Mouse (Mus musculus): ENCODE measurements around the gene Tnfsf12.
A peak's percentile ranks its signal among the peaks of the same experiment; 100 is the strongest.
"Not testable (repeated sequence)": the region's sequence is repeated elsewhere in the genome, so short reads cannot be mapped to it uniquely, and the experiment has no call there.

The Tnfsf12 gene

DNA sequence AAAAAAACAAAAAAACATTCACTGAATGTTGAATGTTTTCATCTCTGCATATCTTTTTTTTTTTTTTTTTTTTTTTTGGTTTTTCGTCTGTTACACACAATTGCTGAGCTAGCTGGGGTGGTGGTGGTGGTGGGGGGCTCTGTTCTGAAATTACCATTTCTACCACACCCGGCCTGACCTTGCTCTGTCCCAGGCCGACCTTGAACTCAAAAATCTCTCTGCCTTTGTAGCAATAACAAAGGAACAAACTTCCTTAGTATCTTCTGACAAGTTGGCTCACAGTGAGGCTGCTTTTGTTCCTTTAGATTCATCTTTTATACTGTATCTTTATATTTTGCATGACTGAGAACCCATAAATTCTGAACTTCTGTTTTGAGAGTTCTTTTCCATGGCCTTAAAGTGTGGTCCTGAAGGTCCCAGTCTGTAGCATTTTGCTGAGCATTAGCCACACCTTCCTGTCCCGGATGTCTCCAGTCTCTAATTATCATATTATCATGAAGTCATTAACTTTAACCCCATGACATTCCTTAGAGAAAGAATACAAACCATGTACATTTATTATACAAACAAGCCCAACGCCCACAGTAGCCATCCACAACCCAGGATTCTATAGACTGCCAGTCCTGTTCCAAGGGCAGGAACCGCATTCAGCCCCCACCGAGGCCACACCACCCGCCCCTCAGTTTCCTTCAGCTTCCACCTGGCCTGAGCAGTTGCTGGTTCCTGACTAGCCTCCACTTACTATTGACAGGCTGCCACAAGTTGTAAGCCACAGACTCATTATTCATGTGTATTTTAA lies 8.4 kb upstream of the Tnfsf12 start:
- peak in 1 of 2 experiments; percentile 15 for DNase-seq

DNA sequence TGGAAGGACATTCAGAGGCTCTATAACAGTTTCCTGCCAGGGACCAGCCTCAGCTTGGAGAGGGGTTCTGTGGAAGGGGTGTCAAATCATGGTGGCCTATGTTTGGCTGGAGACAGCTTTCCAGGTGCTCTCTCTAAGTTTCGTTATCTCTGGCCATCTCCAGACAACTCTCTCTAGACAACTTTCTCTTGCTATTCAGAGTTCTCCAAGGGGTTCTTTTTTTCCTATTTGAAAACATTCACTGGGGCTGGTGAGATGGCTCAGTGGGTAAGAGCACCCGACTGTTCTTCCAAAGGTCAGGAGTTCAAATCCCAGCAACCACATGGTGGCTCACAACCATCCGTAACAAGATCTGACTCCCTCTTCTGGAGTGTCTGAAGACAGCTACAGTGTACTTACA lies 7.7 kb upstream of the Tnfsf12 start:
- DNase-seq, result not testable (repeated sequence)

DNA sequence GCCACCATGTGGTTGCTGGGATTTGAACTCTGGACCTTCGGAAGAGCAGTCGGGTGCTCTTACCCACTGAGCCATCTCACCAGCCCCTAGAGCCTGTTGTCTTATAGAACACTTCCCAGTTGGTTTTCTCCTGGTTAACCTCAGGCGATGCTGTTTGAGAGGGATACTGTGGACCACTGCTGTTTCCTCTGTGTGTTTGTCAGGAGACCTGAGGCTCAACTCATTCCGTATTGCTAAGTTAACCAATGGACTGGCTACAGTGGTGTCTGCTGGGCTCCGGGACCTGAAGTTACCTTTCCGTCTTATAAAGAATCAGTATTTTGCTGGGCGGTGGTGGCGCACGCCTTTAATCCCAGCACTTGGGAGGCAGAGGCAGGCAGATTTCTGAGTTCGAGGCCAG lies 7.2 kb upstream of the Tnfsf12 start:
- DNase-seq, result not testable (repeated sequence)

DNA sequence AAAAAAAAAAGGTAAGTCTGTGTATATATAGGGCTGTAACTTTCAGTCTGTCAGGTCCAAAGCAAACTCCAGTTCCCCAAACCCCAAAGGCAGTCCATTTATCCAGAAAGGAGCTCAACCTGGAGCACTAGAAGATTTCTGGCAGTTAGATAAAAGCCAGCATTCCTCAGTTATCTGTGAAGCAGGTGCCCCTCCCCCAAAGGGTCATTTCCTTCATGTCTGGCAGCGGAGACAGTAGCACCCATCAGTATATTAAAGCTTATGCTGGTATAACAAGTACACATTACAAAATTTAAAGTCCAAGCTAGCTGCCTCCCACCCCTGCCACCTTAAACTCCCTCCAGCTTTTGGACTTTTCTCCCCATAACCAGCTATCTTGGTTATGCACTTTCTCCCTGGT lies 3.9 kb upstream of the Tnfsf12 start:
- no peak for DNase-seq

DNA sequence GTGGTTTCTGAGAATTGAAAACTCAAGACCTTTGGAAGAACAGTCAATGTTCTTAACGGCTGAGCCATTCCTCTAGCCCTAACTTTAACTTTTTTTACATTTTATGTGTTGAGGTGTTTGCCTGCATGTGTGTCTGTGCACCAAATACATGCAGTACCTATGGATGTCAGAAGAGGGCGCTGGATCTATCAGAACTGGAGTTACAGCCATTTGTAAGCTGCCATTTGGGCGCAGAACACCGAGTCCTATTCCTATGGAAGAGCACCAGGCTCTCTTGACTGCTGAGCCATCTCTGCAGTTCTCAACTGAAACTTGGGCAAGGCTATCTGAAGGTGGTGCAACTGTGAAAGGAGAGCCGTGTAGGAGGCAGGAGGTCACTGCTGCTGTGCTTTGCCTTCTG lies 2.9 kb upstream of the Tnfsf12 start:
- no peak for DNase-seq

DNA sequence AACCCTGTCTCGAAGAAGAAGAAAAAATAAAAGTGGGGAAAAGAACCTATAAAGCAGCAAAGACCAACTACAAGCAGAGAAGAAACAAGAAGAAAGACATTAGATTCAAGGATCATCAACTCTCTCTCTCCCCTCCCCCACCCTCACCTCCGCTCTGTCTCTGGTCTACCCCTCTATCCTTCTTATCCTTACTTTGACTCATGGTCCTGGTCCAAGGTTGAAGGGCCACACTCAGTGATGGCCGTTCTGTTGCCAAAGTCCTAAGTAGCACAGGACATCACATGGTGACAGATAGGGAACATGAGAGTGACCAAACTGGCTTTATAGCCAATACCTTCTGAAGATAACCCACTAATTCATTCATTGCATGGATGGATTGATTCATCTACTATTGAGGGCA lies 1.7 kb upstream of the Tnfsf12 start:
- DNase-seq, result no peak

DNA sequence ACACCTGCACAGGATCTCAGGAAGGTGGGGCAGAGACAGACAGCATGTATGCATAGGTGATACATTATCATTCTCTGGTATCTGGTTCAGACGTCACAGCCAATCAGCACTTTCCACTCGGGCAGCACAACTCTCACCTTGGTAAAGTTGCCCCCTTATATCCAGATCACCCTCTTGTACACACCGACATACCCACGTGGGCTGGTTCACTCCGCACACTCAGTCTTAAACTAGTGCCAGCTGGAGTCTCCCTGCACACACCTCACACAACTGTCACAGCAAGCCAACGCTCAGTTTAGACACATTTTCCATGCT lies 646 bp downstream of the Tnfsf12 start:
- DNase-seq, result no peak

DNA sequence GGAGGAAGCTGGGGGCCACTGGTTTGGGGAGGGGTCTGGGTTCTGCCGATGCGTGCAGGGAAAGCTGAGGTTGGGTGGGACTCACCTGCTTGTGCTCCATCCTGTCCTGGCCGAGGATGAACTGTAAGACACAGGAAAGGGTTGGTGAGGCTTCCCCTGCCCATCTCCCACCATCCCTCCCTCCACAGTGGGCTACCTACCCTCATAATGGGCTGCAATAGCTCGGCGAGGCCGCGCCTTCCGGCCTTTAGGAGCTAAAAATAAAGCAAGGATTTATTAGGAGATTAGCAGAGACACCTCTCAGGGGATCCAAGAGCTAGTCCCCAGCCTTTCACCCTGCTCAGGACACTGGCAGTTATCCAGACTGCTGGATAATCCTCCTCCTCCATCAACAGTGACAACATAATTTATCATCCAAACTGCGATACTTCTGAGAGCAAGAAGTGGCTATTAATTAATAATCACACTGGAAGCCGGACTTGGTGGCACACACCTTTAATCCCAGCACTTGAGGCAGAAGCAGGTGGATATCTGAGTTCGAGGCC lies 2.2 kb downstream of the Tnfsf12 start:
- no peak for DNase-seq

DNA sequence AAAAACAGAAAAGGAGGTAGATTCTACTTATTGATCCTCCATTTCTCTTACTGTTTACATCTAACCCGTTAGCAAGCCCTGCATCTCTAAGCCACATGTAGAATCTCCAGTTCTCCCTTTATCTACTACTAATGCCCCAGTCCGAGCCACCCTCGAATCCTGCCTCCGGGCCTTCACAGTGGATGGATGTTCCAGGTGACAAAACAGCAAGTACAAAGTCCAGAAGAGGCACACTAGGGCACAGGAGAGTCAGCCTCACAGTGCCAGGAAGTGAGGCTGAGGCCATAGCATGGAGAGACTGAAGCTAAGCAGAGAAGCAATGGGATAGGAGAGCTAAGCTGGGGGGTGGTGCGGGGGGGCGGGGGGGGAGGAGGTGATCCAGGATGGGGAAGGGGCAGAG lies 2.8 kb downstream of the Tnfsf12 start:
- no peak for DNase-seq

DNA sequence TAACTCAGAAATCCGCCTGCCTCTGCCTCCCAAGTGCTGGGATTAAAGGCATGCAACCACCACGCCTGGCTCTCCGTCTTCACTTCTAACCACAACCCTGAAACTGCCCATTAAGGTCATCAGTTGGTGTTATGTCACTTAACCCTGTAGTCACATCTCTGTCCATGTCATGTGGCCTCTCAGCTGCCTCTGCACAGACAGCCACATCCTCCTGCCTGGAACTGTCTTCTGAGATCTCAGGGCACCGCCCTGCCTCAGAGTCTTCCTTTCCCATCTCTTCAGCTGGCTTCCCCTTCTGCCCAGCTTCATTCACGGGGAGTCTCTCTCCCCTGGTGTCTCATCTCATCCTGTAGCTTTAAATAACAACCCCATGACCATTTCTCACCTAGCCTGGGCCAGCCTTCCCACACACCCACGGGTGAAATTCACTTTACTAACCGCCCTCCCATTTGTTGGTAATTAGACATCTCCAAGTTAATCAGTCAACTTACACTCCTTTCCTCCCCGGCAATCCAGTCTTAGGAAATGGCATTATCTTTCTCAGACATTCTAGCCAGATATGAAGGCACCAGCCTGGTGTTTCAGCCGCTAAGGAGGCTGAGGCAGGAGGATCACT lies 3.3 kb downstream of the Tnfsf12 start:
- no peak for DNase-seq

DNA sequence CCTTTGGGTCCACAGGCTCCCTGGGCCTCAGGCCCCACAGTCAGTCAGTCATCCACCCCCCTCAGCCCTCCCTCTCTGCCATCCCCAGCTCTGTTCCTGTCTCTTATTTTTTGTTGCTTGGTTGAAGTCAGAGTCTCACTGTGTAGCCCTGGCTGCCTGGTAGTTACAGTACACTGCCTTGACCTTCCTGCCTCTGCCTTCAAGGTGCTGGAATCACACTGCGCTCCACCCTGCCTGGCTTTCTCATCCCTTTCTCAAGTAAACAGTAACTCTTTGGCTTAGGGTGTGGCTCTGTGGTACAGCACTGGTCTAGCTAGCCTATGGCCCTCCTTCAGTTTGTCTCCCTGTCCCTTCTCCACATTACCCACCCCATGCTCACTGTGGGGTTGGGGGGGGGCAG lies 5.8 kb downstream of the Tnfsf12 start:
- no peak for DNase-seq

DNA sequence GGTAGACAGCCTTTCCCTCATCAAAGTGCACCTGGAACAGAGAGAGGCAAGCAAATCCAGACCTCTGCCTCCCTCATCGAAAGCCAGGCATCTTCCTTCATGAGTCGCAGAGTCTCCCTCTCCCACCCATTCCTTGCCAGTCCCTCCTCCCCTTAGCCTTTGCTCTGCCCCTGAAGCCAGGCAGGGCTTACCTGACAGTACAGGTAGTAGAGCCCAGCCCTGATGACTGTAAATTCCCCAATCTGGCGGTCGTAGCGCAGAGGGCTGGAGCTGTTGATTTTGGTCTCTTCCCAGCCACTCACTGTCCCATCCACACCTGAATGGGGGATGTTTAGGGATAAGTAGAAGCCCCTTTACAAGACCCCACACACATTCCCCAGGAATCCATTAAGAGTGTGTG lies 8.6 kb downstream of the Tnfsf12 start:
- DNase-seq, result no peak

DNA sequence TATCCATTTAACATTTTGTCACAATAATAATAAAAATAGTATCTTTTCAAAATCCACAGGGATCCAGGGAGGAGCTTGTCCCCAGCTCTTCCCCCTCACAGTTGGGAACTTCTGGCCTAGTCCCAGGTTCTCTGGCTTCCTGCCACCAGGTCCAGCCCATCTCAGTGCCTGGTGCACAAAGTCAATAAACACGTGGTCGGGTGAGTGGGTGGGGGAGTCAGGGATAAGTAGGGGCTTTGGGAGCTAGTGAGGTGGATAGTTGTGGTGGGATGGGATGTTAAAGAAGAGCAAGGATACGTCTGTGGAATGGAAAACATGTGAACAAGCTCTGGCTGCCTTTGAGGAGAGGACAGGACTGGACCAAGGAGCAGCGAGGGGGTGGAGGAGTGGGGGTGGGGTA lies 9.3 kb downstream of the Tnfsf12 start:
- peak; percentile 90 to 92 for DNase-seq

DNA sequence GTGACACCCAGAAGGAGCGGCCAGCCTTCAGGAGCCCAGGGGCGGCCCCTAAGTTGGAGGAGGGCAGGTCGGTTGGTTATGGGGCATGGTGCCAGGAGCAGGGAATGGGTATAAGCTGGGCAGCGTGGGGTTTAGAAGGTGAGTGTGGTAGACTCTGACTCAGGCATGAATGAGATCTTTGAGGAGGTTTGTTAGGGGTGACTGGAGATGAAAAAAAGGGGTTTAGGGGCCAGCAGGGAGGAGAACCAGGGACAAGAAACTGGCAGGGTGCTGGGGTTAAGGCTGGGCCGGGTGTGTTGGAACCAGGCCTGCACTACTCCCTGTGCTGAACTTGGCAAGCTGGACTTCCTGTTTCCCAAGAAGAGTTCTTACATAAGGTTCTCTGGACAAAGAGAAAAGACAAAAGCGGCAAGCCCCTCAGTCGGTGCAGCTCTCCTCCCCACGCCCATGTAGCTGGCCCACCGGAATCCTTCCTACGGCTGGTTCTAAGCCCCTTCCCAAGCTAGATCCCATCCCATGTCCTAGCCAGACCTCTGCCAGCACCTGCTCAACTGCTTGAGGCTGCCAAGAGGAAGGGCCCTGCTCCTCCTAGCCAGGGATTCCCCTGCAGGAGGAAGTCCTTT lies 10.0 kb downstream of the Tnfsf12 start, which contains the start of gene Tnfsf13:
TSS of gene Tnfsf13 (minus strand) at position 259 of the 623 bp plus-strand sequence.
- DNase-seq, result peak; percentile 79 to 85

DNA sequence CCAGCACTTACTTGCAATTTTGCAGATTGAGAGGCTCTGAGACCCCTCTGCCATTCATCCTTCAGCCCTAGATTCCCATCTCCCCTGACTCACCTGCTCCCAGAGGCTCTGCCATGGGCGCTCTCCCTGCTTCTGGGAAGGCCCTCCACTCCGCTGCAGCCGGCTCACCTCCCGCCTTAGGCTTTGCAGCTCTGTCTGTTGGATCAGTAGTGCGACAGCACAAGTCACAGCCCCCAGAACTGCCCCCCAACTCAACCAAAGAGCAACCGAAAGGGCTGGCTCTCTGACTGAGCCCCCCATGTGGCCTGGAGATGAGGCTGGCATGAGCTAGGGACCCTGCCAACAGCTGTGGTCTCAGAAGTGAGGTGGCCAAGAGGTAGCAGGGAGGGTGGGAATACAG lies 10.7 kb downstream of the Tnfsf12 start:
- DNase-seq, result peak; percentile 36 to 48

DNA sequence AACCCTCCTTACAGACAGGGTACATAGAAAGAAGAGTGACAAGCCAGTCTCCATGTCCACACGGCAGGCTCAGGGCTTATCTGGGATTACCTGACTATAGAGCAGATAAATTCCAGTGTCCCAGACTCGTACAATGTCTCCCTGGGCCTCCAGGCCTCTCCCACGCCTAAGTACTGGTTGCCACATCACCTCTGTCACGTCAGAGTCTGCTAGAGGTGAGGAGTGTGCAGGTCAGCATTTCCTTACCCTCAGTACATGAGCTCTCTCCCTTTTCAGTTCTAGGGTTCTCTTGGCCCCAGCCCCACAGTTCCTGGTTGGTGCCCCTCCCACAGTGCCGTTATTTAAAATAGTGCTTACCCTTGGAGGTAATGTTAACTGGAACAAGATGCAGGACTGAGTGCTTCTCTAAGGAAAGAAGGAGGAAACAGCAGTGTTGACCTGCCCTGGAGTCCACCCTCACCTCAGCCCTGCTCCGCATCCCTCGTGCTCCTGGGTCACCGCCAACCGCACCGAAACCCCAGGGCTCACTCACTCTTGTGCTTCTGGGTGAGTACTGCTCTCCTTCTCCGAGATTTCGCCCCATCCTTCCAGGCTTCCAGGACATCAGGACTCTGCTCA lies 11.4 kb downstream of the Tnfsf12 start:
- DNase-seq, result peak; percentile 41 to 51

DNA sequence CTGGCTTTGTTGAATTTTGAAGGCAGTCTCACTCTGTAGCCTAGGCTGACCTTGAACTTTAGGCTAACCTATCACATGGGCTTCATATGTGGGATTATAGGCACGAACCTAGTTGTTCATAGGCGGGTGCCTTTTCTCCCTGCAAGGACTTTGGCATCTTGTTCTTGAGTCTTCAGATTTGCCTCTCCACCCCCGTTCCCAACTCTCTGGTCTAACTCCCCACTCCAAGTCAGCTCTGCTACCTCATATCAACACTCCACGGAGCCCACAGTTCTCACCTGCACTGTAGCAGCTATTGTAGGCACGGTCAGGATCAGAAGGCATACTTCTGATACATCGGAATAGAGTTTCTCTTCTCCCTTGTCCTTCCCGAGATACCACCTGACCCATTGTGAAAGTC lies 12.1 kb downstream of the Tnfsf12 start:
- DNase-seq, result no peak

DNA sequence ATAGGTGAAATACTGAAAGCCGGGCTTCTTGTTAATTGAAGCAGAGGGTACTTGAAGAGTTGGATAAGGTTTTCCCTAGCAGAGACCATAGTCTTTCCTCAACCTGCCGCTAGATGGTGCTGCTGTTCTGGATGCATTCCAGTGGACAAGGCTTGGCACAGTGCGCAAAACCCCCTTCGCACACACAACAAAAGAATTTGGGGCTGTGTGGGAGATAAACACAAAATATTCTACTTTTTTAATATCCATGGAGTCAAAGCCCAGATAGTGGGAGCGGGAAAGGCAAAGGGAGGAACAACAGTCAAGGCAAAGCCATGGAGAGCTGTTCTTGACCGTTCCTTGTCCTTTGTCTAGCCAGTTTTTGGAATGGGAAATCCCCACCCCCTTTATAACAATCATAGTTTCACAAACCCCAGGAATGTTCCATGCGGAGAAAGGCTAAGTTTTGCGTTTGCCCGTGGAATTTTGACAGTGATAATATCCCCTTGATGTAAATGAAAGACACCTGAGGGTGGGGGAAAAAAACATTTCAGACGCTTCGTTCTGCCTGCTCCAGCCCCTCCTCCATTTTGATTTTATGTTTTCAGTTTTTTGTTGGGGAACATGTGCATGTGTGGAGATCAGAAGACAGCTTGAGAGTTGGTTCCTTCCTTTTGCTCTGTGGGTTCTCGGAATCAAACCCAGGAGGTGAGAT lies 12.7 kb downstream of the Tnfsf12 start:
- peak; percentile 96 to 97 for DNase-seq

DNA sequence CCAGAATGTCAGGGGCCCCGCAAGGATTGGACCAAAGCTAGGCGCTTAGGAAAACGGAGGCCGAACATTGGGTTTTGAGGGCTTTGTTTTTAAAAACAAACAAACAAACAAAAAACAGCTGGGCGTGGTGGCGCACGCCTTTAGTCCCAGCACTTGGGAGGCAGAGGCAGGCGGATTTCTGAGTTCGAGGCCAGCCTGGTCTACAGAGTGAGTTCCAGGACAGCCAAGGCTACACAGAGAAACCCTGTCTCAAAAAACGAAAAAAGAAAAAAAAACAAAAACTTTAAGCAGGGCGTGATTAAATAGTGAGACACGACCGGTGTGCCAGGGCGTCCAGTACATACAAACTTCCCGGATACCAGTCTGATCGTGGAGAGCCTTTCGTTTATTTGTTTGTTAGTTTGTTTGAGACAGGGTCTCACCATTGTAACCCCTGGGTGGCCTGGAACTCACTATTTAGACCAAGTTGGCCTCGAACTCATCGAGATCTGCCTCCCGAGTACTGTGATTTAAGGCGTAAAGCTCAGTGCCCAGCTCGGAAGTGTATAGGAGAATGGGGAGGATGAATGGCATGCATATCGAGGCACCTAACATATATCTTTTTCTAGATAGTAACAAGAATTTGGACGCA lies 13.3 kb downstream of the Tnfsf12 start:
- DNase-seq, result peak in 1 of 2 experiments; percentile 46

DNA sequence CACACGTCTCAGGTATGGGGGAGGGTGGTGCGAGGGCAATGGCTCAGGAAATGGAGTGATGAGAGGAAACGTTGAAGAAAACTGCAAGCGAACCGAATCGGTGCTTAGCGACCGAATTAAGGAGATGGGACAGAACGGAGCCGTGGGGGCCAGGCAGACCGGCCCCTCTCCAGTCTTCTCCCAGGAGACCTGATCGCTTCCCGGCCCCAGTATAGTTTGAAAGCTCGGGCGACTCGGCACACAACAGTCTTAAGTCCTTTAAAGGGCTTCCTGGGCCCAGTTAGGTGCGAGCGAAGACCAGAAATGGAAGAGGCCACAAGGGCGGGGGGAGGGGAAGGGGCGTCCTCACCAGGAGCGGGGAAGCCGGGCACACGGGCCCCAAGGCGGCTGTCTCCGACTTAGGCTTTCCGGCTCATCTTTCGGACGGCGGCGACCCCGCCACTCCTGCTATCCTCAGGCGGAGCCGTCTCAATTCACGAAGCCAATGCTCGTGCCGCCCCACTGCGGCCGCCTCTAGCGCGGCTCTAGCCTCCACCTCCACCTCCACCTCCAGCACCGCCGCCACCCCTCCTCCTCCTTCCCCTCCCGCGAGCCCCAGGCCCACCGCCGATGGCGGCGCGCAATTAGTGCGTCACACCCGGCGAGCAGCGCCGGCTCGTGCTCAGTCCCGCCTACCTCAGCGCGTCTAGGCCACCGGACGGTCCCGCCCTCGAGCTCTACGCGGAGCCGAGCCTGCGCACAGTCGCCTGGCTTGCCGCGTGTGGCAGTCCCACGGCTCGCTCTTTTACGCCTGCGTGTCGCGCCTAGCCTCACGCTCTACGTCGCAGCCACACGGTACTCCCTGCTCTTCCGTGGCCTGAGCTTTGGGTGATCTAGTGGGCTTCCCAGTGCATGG lies 14.1 kb downstream of the Tnfsf12 start, which contains the start of gene Senp3:
TSS of gene Senp3 (minus strand) at position 771 of the 895 bp plus-strand sequence.
- peak; percentile 97 to 98 for DNase-seq
